Mouse (Mus musculus): Measurements from ENCODE around the gene Defb45. TPM values are rescaled to one million over a fixed set of nuclear protein-coding genes. Genes with fewer than 3 reads are reported as not detected.

Gene Defb45
- polyA plus RNA-seq, 1 experiment from 2014 or later, result not detected

- Histone ChIP-seq H3K9ac (replicated peaks; ENCODE audit: low read length) (no peak overlapping the region), H3K4me1 (ENCODE audit: control insufficient read depth, insufficient read depth, low read length) (no peaks in the 10 kb centered on the region), H3K4me2 (ENCODE audit: low read length) (no peak overlapping the region), H3K36me3 (ENCODE audit: control insufficient read depth, insufficient read depth, low read length) (no peaks in the 10 kb centered on the region), H3K27me3 (ENCODE audit: control insufficient read depth, insufficient read depth, low read length) (no peaks in the 10 kb centered on the region), H3K9me3 (ENCODE audit: control insufficient read depth, low read length) (no peaks in the 10 kb centered on the region), H3K27ac (replicated peaks; ENCODE audit: low read depth, low read length) (no peak overlapping the region), H3K4me3 (replicated peaks; ENCODE audit: low read depth, low read length) (no peak overlapping the region)
- ATAC-seq (ENCODE audit: low FRiP score, low TSS enrichment) (no peak), DNase-seq (no peak)
- 85% methylated on average over 6 of the region's 6 CpGs for WGBS
These were observed 877 bp upstream of the Defb45 start for GRCm38 (mm10) chr2:152600076-152600475.

DNA sequence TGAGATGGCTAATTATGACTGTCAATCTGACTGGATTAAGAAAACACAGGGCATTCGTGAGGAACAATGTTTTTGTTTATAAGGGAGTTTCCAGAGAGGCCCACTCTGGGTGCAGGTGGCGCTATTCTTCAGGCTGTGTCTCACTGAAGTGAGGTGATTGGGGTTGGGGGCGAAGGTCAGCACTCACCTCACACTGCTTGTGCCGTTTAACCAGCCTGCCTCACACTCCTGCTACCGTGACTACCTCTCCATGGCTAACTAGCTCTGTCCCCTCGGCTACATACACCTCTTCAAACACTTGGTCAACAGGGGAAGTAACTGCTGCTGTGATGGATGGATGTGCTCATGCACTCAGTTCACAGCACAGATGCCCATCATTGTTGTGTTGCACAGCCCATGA lies 10.2 kb downstream of the Defb45 start:
- 51% methylated on average over 6 of the region's 6 CpGs for WGBS
- Histone ChIP-seq H3K9ac (replicated peaks; ENCODE audit: low read length) (no peak overlapping the region), H3K27ac (replicated peaks; ENCODE audit: low read depth, low read length) (no peak overlapping the region), H3K4me2 (ENCODE audit: low read length) (no peak overlapping the region), H3K4me1 (ENCODE audit: control insufficient read depth, insufficient read depth, low read length) (no peaks in the 10 kb centered on the region), H3K9me3 (ENCODE audit: control insufficient read depth, low read length) (no peaks in the 10 kb centered on the region), H3K4me3 (replicated peaks; ENCODE audit: low read depth, low read length) (no peak overlapping the region), H3K27me3 (ENCODE audit: control insufficient read depth, insufficient read depth, low read length) (no peaks in the 10 kb centered on the region), H3K36me3 (ENCODE audit: control insufficient read depth, insufficient read depth, low read length) (no peaks in the 10 kb centered on the region)
- DNase-seq (no peak), ATAC-seq (ENCODE audit: low FRiP score, low TSS enrichment) (no peak)

DNA sequence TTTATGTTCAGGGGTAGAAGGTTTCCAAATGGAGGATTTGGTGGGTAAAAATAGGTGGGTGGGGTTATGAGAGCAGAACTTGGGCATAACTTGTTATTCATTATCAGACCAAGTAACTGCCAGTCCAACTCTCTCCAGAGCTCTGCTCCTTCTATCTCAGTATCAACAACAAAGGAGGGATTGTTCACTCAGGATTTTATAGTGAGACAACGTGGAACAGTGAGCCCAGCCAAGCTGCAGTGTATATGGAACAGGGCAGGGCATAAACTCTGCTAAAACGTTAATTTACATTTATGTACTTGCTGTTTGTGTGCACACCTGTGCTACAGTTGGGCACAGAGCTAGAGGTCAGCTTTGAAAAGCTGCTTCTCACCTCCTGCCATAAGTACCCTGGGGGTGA lies 10.7 kb downstream of the Defb45 start:
- no peak overlapping the region for H3K9ac ChIP-seq (replicated peaks; ENCODE audit: low read length)
- H3K9me3 ChIP-seq (ENCODE audit: control insufficient read depth, low read length), result no peaks in the 10 kb centered on the region
- ATAC-seq (ENCODE audit: low FRiP score, low TSS enrichment), result no peak
- H3K4me1 ChIP-seq (ENCODE audit: control insufficient read depth, insufficient read depth, low read length), result no peaks in the 10 kb centered on the region
- no peak overlapping the region for H3K27ac ChIP-seq (replicated peaks; ENCODE audit: low read depth, low read length)
- no peak overlapping the region for H3K4me2 ChIP-seq (ENCODE audit: low read length)
- 54% methylated on average over 2 of the region's 2 CpGs for WGBS
- no peak overlapping the region for H3K4me3 ChIP-seq (replicated peaks; ENCODE audit: low read depth, low read length)
- DNase-seq, result no peak
- no peaks in the 10 kb centered on the region for H3K36me3 ChIP-seq (ENCODE audit: control insufficient read depth, insufficient read depth, low read length)
- H3K27me3 ChIP-seq (ENCODE audit: control insufficient read depth, insufficient read depth, low read length), result no peaks in the 10 kb centered on the region

- Histone ChIP-seq H3K36me3 (ENCODE audit: control insufficient read depth, insufficient read depth, low read length) (no peaks in the 10 kb centered on the region), H3K4me2 (ENCODE audit: low read length) (no peak overlapping the region), H3K27ac (replicated peaks; ENCODE audit: low read depth, low read length) (no peak overlapping the region), H3K4me3 (replicated peaks; ENCODE audit: low read depth, low read length) (no peak overlapping the region), H3K4me1 (ENCODE audit: control insufficient read depth, insufficient read depth, low read length) (no peaks in the 10 kb centered on the region), H3K9me3 (ENCODE audit: control insufficient read depth, low read length) (no peaks in the 10 kb centered on the region), H3K27me3 (ENCODE audit: control insufficient read depth, insufficient read depth, low read length) (no peaks in the 10 kb centered on the region), H3K9ac (replicated peaks; ENCODE audit: low read length) (no peak overlapping the region)
- DNase-seq (no peak), ATAC-seq (ENCODE audit: low FRiP score, low TSS enrichment) (no peak)
- 73% methylated on average over 4 of the region's 4 CpGs for WGBS
These were observed 12.2 kb downstream of the Defb45 start for GRCm38 (mm10) chr2:152586926-152587560.

GRCm38 (mm10) chr2:152580612-152581011 lies 18.6 kb downstream of the Defb45 start:
- WGBS, result 94% methylated on average over 11 of the region's 11 CpGs
- ATAC-seq (ENCODE audit: low FRiP score, low TSS enrichment) (no peak), DNase-seq (no peak)
- Histone ChIP-seq H3K27ac (replicated peaks; ENCODE audit: low read depth, low read length) (no peak overlapping the region), H3K36me3 (ENCODE audit: control insufficient read depth, insufficient read depth, low read length) (no peaks in the 10 kb centered on the region), H3K4me1 (ENCODE audit: control insufficient read depth, insufficient read depth, low read length) (no peaks in the 10 kb centered on the region), H3K27me3 (ENCODE audit: control insufficient read depth, insufficient read depth, low read length) (no peaks in the 10 kb centered on the region), H3K9ac (replicated peaks; ENCODE audit: low read length) (no peak overlapping the region), H3K4me2 (ENCODE audit: low read length) (no peak overlapping the region), H3K9me3 (ENCODE audit: control insufficient read depth, low read length) (no peaks in the 10 kb centered on the region), H3K4me3 (replicated peaks; ENCODE audit: low read depth, low read length) (no peak overlapping the region)

DNA sequence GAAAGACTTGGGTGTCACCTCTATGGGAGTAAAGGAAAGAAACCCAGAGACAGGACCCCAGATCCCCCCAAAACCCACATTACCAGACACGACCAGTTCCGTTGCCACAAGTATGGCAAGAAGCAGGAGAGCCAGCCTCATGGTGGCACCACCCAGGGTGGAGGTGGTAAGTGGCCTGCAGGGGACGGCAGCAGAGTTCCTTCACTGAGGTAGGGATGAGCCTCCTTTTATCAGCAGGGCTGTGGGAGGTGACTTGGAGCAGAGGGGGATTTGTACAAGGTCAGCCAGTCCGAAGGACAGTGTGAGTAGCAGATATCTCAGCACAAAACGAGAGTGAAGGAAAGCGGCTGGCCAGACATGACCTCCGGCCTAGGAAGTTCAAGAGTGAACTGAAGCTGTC lies 19.1 kb downstream of the Defb45 start, which contains the start of gene Defb19:
Gene Defb19, minus strand, starts transcription at position 206 of the 400 bp plus-strand sequence.
- Histone ChIP-seq H3K27ac (replicated peaks; ENCODE audit: low read depth, low read length) (no peak within 1 kb of the TSS), H3K9ac (replicated peaks; ENCODE audit: low read length) (no peak within 1 kb of the TSS), H3K4me1 (ENCODE audit: control insufficient read depth, insufficient read depth, low read length) (no peaks in the 10 kb centered on the region), H3K9me3 (ENCODE audit: control insufficient read depth, low read length) (no peaks in the 10 kb centered on the region), H3K27me3 (ENCODE audit: control insufficient read depth, insufficient read depth, low read length) (no peaks in the 10 kb centered on the region), H3K36me3 (ENCODE audit: control insufficient read depth, insufficient read depth, low read length) (no peaks in the 10 kb centered on the region), H3K4me3 (replicated peaks; ENCODE audit: low read depth, low read length) (no peak within 1 kb of the TSS), H3K4me2 (ENCODE audit: low read length) (no peak within 1 kb of the TSS)
- WGBS, result 72% methylated on average over 7 of the region's 7 CpGs
- ATAC-seq (ENCODE audit: low FRiP score, low TSS enrichment), result no peak
- DNase-seq, result no peak

DNA sequence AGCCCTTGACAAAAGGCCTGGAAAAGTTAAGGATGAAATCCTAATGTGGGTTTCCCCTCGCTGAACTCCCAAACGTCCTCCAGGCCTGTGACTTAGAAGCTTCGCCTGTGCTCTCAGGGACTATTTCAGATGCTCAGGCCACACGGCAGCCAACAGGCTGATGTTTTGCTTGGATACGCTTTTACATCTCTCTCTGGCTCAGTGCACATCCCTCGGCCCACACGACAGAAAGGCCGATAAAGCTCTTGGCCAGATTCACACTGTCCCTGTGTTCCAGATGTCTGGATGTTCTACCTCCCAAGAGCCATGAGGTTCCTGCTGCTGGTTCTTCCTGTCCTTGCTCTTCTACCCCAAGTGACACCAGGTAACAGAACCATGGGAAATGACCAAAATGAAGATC lies 25.7 kb downstream of the Defb45 start:
- no peak overlapping the region for H3K27ac ChIP-seq (replicated peaks; ENCODE audit: low read depth, low read length)
- ATAC-seq (ENCODE audit: low FRiP score, low TSS enrichment) (no peak), DNase-seq (no peak)
- no peaks in the 10 kb centered on the region for H3K9me3 ChIP-seq (ENCODE audit: control insufficient read depth, low read length)
- no peaks in the 10 kb centered on the region for H3K4me1 ChIP-seq (ENCODE audit: control insufficient read depth, insufficient read depth, low read length)
- no peak overlapping the region for H3K4me3 ChIP-seq (replicated peaks; ENCODE audit: low read depth, low read length)
- H3K4me2 ChIP-seq (ENCODE audit: low read length), result no peak overlapping the region
- no peak overlapping the region for H3K9ac ChIP-seq (replicated peaks; ENCODE audit: low read length)
- H3K27me3 ChIP-seq (ENCODE audit: control insufficient read depth, insufficient read depth, low read length), result no peaks in the 10 kb centered on the region
- no peaks in the 10 kb centered on the region for H3K36me3 ChIP-seq (ENCODE audit: control insufficient read depth, insufficient read depth, low read length)
- WGBS, result 90% methylated on average over 8 of the region's 8 CpGs

- WGBS, result 64% methylated on average over 11 of the region's 11 CpGs
These were observed 26.9 kb downstream of the Defb45 start, which contains the start of gene Defb21 for GRCm38 (mm10) chr2:152572114-152572794. Gene Defb21, plus strand, starts transcription at chr2:152572744.

GRCm38 (mm10) chr2:152570313-152570712 lies 28.9 kb downstream of the Defb45 start:
- H3K4me1 ChIP-seq (ENCODE audit: control insufficient read depth, insufficient read depth, low read length), result no peaks in the 10 kb centered on the region
- H3K9me3 ChIP-seq (ENCODE audit: control insufficient read depth, low read length), result no peaks in the 10 kb centered on the region
- no peak overlapping the region for H3K27ac ChIP-seq (replicated peaks; ENCODE audit: low read depth, low read length)
- H3K27me3 ChIP-seq (ENCODE audit: control insufficient read depth, insufficient read depth, low read length), result no peaks in the 10 kb centered on the region
- 87% methylated on average over 6 of the region's 6 CpGs for WGBS
- H3K36me3 ChIP-seq (ENCODE audit: control insufficient read depth, insufficient read depth, low read length), result no peaks in the 10 kb centered on the region
- no peak overlapping the region for H3K4me2 ChIP-seq (ENCODE audit: low read length)
- no peak for ATAC-seq (ENCODE audit: low FRiP score, low TSS enrichment)
- no peak for DNase-seq
- no peak overlapping the region for H3K9ac ChIP-seq (replicated peaks; ENCODE audit: low read length)
- H3K4me3 ChIP-seq (replicated peaks; ENCODE audit: low read depth, low read length), result no peak overlapping the region

More at GRCm38 (mm10) chr2:152572114-152572794, 26.9 kb downstream of the Defb45 start, which contains the start of gene Defb21:
- Histone ChIP-seq H3K4me2 (ENCODE audit: low read length) (no peak within 1 kb of the TSS), H3K27me3 (ENCODE audit: control insufficient read depth, insufficient read depth, low read length) (no peaks in the 10 kb centered on the region), H3K9me3 (ENCODE audit: control insufficient read depth, low read length) (no peaks in the 10 kb centered on the region), H3K4me1 (ENCODE audit: control insufficient read depth, insufficient read depth, low read length) (no peaks in the 10 kb centered on the region), H3K4me3 (replicated peaks; ENCODE audit: low read depth, low read length) (no peak within 1 kb of the TSS), H3K9ac (replicated peaks; ENCODE audit: low read length) (no peak within 1 kb of the TSS), H3K27ac (replicated peaks; ENCODE audit: low read depth, low read length) (no peak within 1 kb of the TSS), H3K36me3 (ENCODE audit: control insufficient read depth, insufficient read depth, low read length) (no peaks in the 10 kb centered on the region)
- ATAC-seq (ENCODE audit: low FRiP score, low TSS enrichment) (no peak), DNase-seq (no peak)

All from midbrain, embryonic 14.5 days (tissue).